Mouse (Mus musculus) liver, adult 2 months (tissue): Measurements from ENCODE around the gene Zbtb9. TPM values are rescaled to one million over a fixed set of nuclear protein-coding genes. Genes with fewer than 3 reads are reported as not detected.
A peak's percentile ranks its signal among the peaks of the same experiment; 100 is the strongest.

Experiments used
- DNase-seq: peaks from one replicate; pipeline ENCODE4 v3.0.0-alpha.2; 2011; ENCODE audit warnings: low read depth, low spot score; ENCODE audit errors: extremely low read depth
- H3K27ac ChIP-seq: fragments of 200-500 bp; replicated peaks from 2 replicates; pipeline ENCODE4 v1.5.1; 2012; ENCODE audit warnings: low read depth, mild to moderate bottlenecking, control low read depth, inconsistent platforms, low read length; ENCODE audit not compliant: insufficient read depth
- H3K27me3 ChIP-seq: fragments of 200-500 bp; 2 replicates; pipeline ENCODE4 v1.6.1; 2012; ENCODE audit warnings: mild to moderate bottlenecking, moderate library complexity, low read length, inconsistent platforms; ENCODE audit not compliant: control insufficient read depth, insufficient read depth
- H3K36me3 ChIP-seq: fragments of 200-500 bp; 2 replicates; pipeline ENCODE4 v1.6.1; 2012; ENCODE audit warnings: low read length, inconsistent platforms; ENCODE audit not compliant: control insufficient read depth, insufficient read depth
- H3K4me1 ChIP-seq: fragments of 200-500 bp; 2 replicates; pipeline ENCODE4 v1.6.1; 2011; ENCODE audit warnings: low read length; ENCODE audit not compliant: control insufficient read depth, insufficient read depth
- H3K4me3 ChIP-seq: fragments of 200-500 bp; 2 replicates; pipeline ENCODE4 v1.5.1; 2011; ENCODE audit warnings: low read depth, mild to moderate bottlenecking, control low read depth, low read length, moderate library complexity; ENCODE audit not compliant: insufficient read depth
- H3K79me2 ChIP-seq: fragments of 200-500 bp; 2 replicates; pipeline ENCODE4 v1.6.1; 2012; ENCODE audit warnings: inconsistent platforms, mild to moderate bottlenecking, low read length, moderate library complexity; ENCODE audit not compliant: control insufficient read depth, insufficient read depth
- H3K9ac ChIP-seq: fragments of 200-500 bp; 2 replicates; pipeline ENCODE4 v1.6.1; 2012; ENCODE audit warnings: low read depth, mild to moderate bottlenecking, control low read depth, inconsistent platforms, low read length
- CTCF ChIP-seq: fragments of 200-500 bp; IDR thresholded peaks from 2 replicates; pipeline ENCODE4 v1.5.1; 2011; ENCODE audit warnings: low read depth, low read length, control low read depth
- POLR2A ChIP-seq: fragments of 200-500 bp; IDR thresholded peaks from 2 replicates; pipeline ENCODE4 v1.6.1; 2011; ENCODE audit warnings: low read length, control low read depth; ENCODE audit not compliant: insufficient read depth; ENCODE audit errors: extremely low read depth
- WGBS: fragments of 180-500 bp; shearing (Covaris S2); methylation state at CpG from one replicate; pipeline ENCODE4 v1.1.7; 2018; 5-methylcytosine and 5-hydroxymethylcytosine counted together
- polyA plus RNA-seq: library from polyadenylated mRNA; depleted of rRNA; stranded (reverse); fragments of >200 nt; gene quantifications from 2 replicates; pipeline ENCODE4 v1.2.3, GENCODE M21; 2012
- total RNA-seq: library from RNA; depleted of rRNA; stranded (reverse); fragments of >200 nt; gene quantifications from 2 replicates; pipeline ENCODE4 v1.2.3, GENCODE M21; 2014

The Zbtb9 gene
- total and polyA plus RNA-seq, 2 experiments, result 3.3 to 3.6 TPM

DNA sequence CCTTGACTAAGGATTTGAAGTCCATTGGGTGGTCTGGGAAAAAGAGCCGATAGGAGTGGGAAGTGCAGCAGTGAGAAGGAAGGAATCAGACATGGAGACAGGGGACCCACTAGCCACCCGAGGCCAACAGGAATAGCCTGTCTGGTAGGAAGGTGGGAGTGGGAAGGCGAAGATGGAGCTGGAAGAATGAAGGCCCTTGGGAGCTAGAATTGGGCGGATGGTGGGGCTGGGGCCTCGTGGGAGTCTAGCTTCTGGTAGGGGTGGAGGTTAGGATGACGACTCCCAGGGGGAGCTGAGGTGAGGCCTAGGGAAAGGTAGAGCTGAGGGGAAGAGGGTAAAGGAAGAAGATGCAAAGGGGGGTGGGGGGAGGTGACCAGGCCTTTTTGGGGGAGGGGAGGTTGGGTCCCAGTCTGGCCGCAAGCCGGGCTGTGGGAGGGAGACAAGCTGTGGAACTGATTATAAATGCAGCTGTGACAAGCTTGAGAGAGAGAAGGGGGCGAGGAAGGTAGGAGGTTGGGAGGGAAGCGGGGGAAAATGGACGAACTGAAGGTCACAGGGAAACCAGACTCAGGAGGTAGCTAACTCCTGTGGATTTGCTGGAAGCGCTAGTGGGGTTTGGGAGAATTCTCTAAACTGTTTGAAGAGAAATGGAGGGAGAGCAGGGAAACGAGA, 27.0 kb upstream of the Zbtb9 start:
- H3K79me2 ChIP-seq, result no peaks in the 10 kb centered on the region
- H3K4me3 ChIP-seq, result peak overlapping the region; percentile 64
- 59% methylated on average over 13 of the region's 13 CpGs for WGBS
- no peak for TF ChIP-seq CTCF
- no peak for TF ChIP-seq POLR2A
- peak overlapping the region; percentile 71 for H3K9ac ChIP-seq
- peaks cover 4% of the 10 kb centered on the region; the same call in 1 of the 2 replicates for H3K4me1 ChIP-seq
- peak; percentile 3 for DNase-seq
- H3K27me3 ChIP-seq, result no peaks in the 10 kb centered on the region
- H3K27ac ChIP-seq, result peak overlapping the region; percentile 10; the same call in 1 of the 2 replicates
- no peaks in the 10 kb centered on the region for H3K36me3 ChIP-seq

DNA sequence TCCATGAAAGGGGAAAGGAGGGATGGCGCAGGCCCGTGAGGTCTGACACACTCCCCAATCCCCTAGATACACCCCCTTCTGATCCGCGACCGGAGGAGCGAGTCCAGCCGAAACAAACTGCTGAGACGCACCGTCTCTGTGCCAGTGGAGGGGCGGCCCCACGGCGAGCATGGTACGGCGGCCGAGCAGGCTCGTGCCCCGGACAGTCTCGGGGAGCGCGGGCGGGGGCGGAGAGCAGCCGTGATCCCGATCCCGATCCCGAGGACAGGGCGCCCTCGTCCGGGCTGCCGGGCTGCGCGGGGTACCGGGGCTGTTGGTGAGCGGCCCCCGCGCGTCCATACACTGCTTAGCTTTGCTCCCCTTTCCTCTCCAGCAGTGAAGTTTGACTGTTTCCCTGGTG, 26.4 kb upstream of the Zbtb9 start:
- Histone ChIP-seq H3K9ac (peak overlapping the region; percentile 71), H3K79me2 (no peaks in the 10 kb centered on the region), H3K27ac (peak overlapping the region; percentile 10; the same call in 1 of the 2 replicates), H3K4me1 (peaks cover 4% of the 10 kb centered on the region; the same call in 1 of the 2 replicates), H3K27me3 (no peaks in the 10 kb centered on the region), H3K36me3 (no peaks in the 10 kb centered on the region), H3K4me3 (peak overlapping the region; percentile 64)
- 0 out of 2 replicates have a peak, but pooled peaks have one; percentile 33 for TF ChIP-seq POLR2A
- peak; percentile 51 for TF ChIP-seq CTCF
- WGBS, result 1% methylated on average over 36 of the region's 37 CpGs
- DNase-seq, result peak; percentile 47

GRCm38 (mm10) chr17:26947231-26948100, 25.5 kb upstream of the Zbtb9 start:
- Histone ChIP-seq H3K4me3 (no peak overlapping the region), H3K79me2 (no peaks in the 10 kb centered on the region), H3K27me3 (no peaks in the 10 kb centered on the region), H3K4me1 (peaks cover 4% of the 10 kb centered on the region; the same call in 1 of the 2 replicates), H3K9ac (no peak overlapping the region), H3K36me3 (no peaks in the 10 kb centered on the region), H3K27ac (no peak overlapping the region)
- WGBS, result 84% methylated on average over 12 of the region's 12 CpGs
- TF ChIP-seq POLR2A, result no peak
- no peak for DNase-seq

GRCm38 (mm10) chr17:26948316-26949050, 24.5 kb upstream of the Zbtb9 start:
- H3K4me1 ChIP-seq, result peaks cover 4% of the 10 kb centered on the region; the same call in 1 of the 2 replicates
- WGBS, result 1% methylated on average over 56 of the region's 87 CpGs
- no peak for DNase-seq
- H3K27me3 ChIP-seq, result no peaks in the 10 kb centered on the region
- peak overlapping the region; percentile 74 for H3K9ac ChIP-seq
- no peak overlapping the region for H3K27ac ChIP-seq
- no peaks in the 10 kb centered on the region for H3K36me3 ChIP-seq
- H3K4me3 ChIP-seq, result peak overlapping the region; percentile 84
- no peaks in the 10 kb centered on the region for H3K79me2 ChIP-seq
- TF ChIP-seq POLR2A, result no peak
- TF ChIP-seq CTCF, result peak; percentile 22; the same call in 1 of the 2 replicates

- no peak for DNase-seq
- Histone ChIP-seq H3K36me3 (no peaks in the 10 kb centered on the region), H3K4me3 (no peak overlapping the region; the same call in 1 of the 2 replicates), H3K4me1 (peaks cover 4% of the 10 kb centered on the region; the same call in 1 of the 2 replicates), H3K9ac (no peak overlapping the region), H3K27ac (no peak overlapping the region), H3K27me3 (no peaks in the 10 kb centered on the region), H3K79me2 (no peaks in the 10 kb centered on the region)
- 34% methylated on average over 14 of the region's 14 CpGs for WGBS
- peak; percentile 14; the same call in 1 of the 2 replicates for TF ChIP-seq CTCF
- TF ChIP-seq POLR2A, result no peak
These were observed 23.9 kb upstream of the Zbtb9 start for GRCm38 (mm10) chr17:26949051-26949577.
